Mouse (Mus musculus): ENCODE measurements around the gene Acbd6. TPM values are rescaled to one million over a fixed set of nuclear protein-coding genes. Genes with fewer than 3 reads are reported as not detected.

The Acbd6 gene
- total RNA-seq, 1 experiment from 2014 or later = 81.0 TPM

GRCm38 (mm10) chr1:155560021-155560420, 2.1 kb downstream of the Acbd6 start:
- no peak for DNase-seq

GRCm38 (mm10) chr1:155560678-155561077, 2.8 kb downstream of the Acbd6 start:
- DNase-seq = no peak

GRCm38 (mm10) chr1:155562206-155562605, 4.3 kb downstream of the Acbd6 start:
- no peak for DNase-seq

- DNase-seq = peak; percentile 14
Measured at GRCm38 (mm10) chr1:155564741-155565140, 6.8 kb downstream of the Acbd6 start.

GRCm38 (mm10) chr1:155568133-155568532, 10.2 kb downstream of the Acbd6 start:
- no peak for DNase-seq

GRCm38 (mm10) chr1:155569340-155569739, 11.4 kb downstream of the Acbd6 start:
- DNase-seq = no peak

GRCm38 (mm10) chr1:155574966-155575673, 17.2 kb downstream of the Acbd6 start:
- DNase-seq = peak; percentile 67

- DNase-seq = no peak
Measured at GRCm38 (mm10) chr1:155576432-155576831, 18.5 kb downstream of the Acbd6 start.

GRCm38 (mm10) chr1:155577316-155577715, 19.4 kb downstream of the Acbd6 start:
- no peak for DNase-seq

- no peak for DNase-seq
Measured at GRCm38 (mm10) chr1:155587961-155588360, 30.0 kb downstream of the Acbd6 start.

- no peak for DNase-seq
Measured at GRCm38 (mm10) chr1:155594141-155594540, 36.2 kb downstream of the Acbd6 start.

- no peak for DNase-seq
Measured at GRCm38 (mm10) chr1:155596576-155596975, 38.7 kb downstream of the Acbd6 start.

GRCm38 (mm10) chr1:155604706-155605105, 46.8 kb downstream of the Acbd6 start:
- no peak for DNase-seq

- no peak for DNase-seq
Measured at GRCm38 (mm10) chr1:155605391-155606155, 47.7 kb downstream of the Acbd6 start.

- DNase-seq = no peak
Measured at GRCm38 (mm10) chr1:155606156-155606531, 48.2 kb downstream of the Acbd6 start.

- no peak for DNase-seq
Measured at GRCm38 (mm10) chr1:155608524-155608923, 50.6 kb downstream of the Acbd6 start.

GRCm38 (mm10) chr1:155614426-155614825, 56.5 kb downstream of the Acbd6 start:
- DNase-seq = no peak

GRCm38 (mm10) chr1:155621075-155621474, 63.2 kb downstream of the Acbd6 start:
- DNase-seq = no peak

GRCm38 (mm10) chr1:155623192-155623591, 65.3 kb downstream of the Acbd6 start:
- no peak for DNase-seq

- no peak for DNase-seq
Measured at GRCm38 (mm10) chr1:155627746-155628145, 69.8 kb downstream of the Acbd6 start.

- no peak for DNase-seq
Measured at GRCm38 (mm10) chr1:155636648-155637047, 78.7 kb downstream of the Acbd6 start.

- DNase-seq = no peak
Measured at GRCm38 (mm10) chr1:155645816-155646215, 87.9 kb downstream of the Acbd6 start.
